Mouse (Mus musculus) liver, embryonic 14.5 days (tissue): Measurements from ENCODE around the gene Pnliprp2.

Experiments
- CTCF ChIP-seq: IDR thresholded peaks from 2 replicates; pipeline ENCODE4 v1.5.1; 2016; ENCODE audit warnings: antibody characterized with exemption, low read depth, control low read depth
- EP300 ChIP-seq: IDR thresholded peaks from 2 replicates; pipeline ENCODE4 v1.6.1; 2016; ENCODE audit warnings: antibody characterized with exemption, low read depth

GRCm38 (mm10) chr19:58767329-58767728 is 7.8 kb downstream of the Pnliprp2 start:
- TF ChIP-seq CTCF (no peak), EP300 (no peak)
